Mouse (Mus musculus) right cerebral cortex, adult 2 months (tissue): ENCODE results near the gene Wdr4.
"Not testable (repeated sequence)": the region's sequence is repeated elsewhere in the genome, so short reads cannot be mapped to it uniquely, and the experiment has no call there.

Experiments used
- DNase-seq, 2 experiments: peaks; one replicate each; pipeline ENCODE4 v3.0.0; 2021 to 2022; ENCODE audit warnings: low spot score in 2 of 2

The Wdr4 gene

GRCm38 (mm10) chr17:31535871-31536629 lies 16.3 kb upstream of the Wdr4 start:
- DNase-seq: peak; percentile 73 to 74

GRCm38 (mm10) chr17:31535358-31535757 lies 15.6 kb upstream of the Wdr4 start:
- no peak for DNase-seq

GRCm38 (mm10) chr17:31532331-31532730 lies 12.6 kb upstream of the Wdr4 start:
- DNase-seq: not testable (repeated sequence)

- DNase-seq: no peak
Observed at GRCm38 (mm10) chr17:31531441-31532158, 11.8 kb upstream of the Wdr4 start.

- peak; percentile 28 to 43 for DNase-seq
Observed at GRCm38 (mm10) chr17:31529314-31529713, 9.5 kb upstream of the Wdr4 start.

- DNase-seq: no peak
Observed at GRCm38 (mm10) chr17:31525816-31526215, 6.0 kb upstream of the Wdr4 start.

GRCm38 (mm10) chr17:31525114-31525513 lies 5.3 kb upstream of the Wdr4 start:
- DNase-seq: no peak

GRCm38 (mm10) chr17:31521948-31522347 lies 2.2 kb upstream of the Wdr4 start:
- no peak for DNase-seq

- peak; percentile 29 to 36 for DNase-seq
Observed at GRCm38 (mm10) chr17:31520895-31521294, 1.1 kb upstream of the Wdr4 start.

GRCm38 (mm10) chr17:31519344-31519945 lies 335 bp downstream of the Wdr4 start:
- DNase-seq: no peak

GRCm38 (mm10) chr17:31514696-31515095 lies 5.1 kb downstream of the Wdr4 start:
- no peak for DNase-seq

GRCm38 (mm10) chr17:31512593-31512992 lies 7.2 kb downstream of the Wdr4 start:
- DNase-seq: no peak

- peak; percentile 88 for DNase-seq
Observed at GRCm38 (mm10) chr17:31511792-31512495, 7.8 kb downstream of the Wdr4 start.

GRCm38 (mm10) chr17:31510944-31511343 lies 8.8 kb downstream of the Wdr4 start:
- no peak for DNase-seq

GRCm38 (mm10) chr17:31506282-31506681 lies 13.5 kb downstream of the Wdr4 start:
- DNase-seq: no peak

- DNase-seq: no peak
Observed at GRCm38 (mm10) chr17:31505013-31505412, 14.8 kb downstream of the Wdr4 start.

- DNase-seq: no peak
Observed at GRCm38 (mm10) chr17:31503936-31504335, 15.8 kb downstream of the Wdr4 start.

- DNase-seq: no peak
Observed at GRCm38 (mm10) chr17:31503337-31503736, 16.4 kb downstream of the Wdr4 start.

- no peak for DNase-seq
Observed at GRCm38 (mm10) chr17:31502261-31502927, 17.4 kb downstream of the Wdr4 start.

- no peak for DNase-seq
Observed at GRCm38 (mm10) chr17:31500908-31501307, 18.9 kb downstream of the Wdr4 start.

- DNase-seq: no peak
Observed at GRCm38 (mm10) chr17:31500416-31500815, 19.4 kb downstream of the Wdr4 start.

GRCm38 (mm10) chr17:31499725-31500124 lies 20.1 kb downstream of the Wdr4 start:
- no peak for DNase-seq
